Mouse (Mus musculus) liver (tissue): ENCODE results near the gene Krt33a.

Experiments
- DNase-seq: peaks from one replicate; pipeline ENCODE4 v3.0.0-alpha.2; 2020; ENCODE audit warnings: mixed read lengths

Gene Krt33a

DNA sequence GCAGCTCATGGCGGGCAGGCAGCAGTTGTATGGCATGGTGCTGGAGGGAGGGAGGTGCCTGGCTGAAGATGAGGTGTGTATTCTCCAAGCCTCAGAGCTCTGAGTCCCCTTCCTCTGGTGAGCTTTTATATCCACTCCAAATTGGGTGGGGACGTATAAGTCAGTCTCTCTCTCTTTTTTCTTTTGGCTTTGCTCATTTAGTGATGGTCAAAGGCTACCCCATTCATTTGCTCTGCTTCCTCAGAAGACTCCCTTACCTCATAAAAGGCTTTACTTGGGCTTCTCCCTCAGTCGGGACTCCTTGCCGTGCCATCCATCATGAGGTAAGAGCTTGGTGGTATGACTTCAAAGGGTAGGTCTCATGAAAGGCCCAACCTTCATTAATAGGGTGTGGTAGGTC lies at the start of gene Krt33a:
TSS of gene Krt33a (minus strand) at position 101 of the 400 bp plus-strand sequence.
- no peak for DNase-seq

DNA sequence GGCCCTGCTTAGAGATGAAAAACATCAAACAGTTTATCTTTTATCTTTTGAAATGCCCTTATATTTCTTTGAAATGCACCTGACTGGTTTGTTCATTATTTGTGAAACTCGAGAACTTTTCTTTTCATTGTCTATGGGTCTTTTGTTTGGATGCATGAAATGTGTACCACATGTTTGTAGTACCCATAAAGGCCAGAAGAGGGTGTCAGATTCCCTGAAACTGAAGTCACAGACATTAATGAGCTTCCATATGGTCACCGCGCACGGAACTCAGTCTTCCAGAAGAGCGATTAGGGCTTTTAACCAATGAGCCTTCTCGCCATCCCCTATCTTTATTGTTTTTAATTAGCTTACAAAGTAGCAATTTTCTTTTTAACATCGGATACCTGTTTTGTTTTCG lies 42.9 kb upstream of the Krt33a start:
- DNase-seq: no peak

DNA sequence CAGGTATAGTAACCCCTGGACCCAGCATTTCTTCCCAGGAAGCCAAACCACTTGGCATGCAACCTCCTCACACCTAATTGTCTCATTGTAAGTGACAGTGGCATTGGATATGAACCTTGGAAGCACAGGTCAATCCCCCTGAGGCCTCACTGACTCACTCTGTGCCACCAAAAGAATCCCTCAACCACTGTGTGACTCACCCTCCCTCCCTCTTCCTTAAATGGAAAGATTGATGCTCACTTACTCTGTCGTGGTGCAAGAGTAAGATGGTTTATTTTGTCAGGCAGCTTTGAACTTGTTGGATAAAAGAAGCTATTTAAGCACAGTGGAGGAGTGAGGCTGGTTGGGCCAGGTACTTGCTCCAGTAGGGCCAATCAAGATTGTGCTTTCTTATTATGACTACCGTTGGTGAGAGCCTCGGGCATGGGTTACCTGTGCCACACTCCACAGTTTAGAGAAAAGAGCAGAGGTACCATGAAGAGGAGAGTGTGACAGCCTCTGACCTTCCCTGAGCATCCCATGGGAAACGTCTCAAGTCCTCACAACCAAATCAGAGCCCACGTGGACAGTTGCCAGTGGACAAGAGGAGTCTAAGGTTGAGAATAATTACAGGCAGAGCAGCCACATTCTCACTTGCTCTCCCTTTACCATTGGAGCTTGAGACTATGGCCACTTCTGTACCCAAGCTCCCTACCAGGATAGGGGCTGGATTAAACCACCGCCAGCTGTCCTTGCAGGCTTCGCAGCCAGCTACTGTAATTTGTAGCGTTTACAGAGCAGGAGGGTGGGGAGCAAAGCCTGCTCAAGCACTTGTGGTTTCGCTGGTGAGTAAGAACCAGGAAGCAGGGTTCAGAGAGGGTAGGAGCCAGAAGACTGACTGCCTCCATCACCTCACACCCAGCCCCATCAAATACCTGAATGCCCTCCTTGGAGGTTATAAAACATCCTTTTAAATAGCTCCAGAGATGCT lies 40.0 kb upstream of the Krt33a start:
- DNase-seq: no peak

DNA sequence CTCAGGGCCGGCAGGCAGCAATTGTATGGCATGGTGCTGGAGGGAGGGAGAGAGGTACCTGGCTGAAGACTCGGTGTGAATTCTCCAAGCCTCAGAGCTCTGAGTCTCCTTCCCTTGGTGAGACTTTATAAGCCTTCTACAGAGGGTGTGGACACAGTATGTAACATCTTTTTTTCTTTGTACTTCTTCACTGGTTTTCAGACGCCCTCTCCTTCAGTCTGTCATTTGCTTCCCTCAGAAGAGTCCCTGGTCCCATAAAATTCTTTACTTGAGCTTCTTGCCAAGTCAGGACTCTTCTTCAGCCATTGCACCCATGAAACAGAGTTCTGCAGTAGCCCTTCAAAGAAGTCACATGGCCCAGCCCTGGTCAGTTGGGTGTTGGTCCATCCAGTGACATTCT lies 34.4 kb upstream of the Krt33a start, which contains the start of gene Krt31:
TSS of gene Krt31 (minus strand) at position 101 of the 400 bp plus-strand sequence.
- no peak for DNase-seq

GRCm38 (mm10) chr11:100047193-100047592 lies 31.2 kb upstream of the Krt33a start:
- DNase-seq: no peak

DNA sequence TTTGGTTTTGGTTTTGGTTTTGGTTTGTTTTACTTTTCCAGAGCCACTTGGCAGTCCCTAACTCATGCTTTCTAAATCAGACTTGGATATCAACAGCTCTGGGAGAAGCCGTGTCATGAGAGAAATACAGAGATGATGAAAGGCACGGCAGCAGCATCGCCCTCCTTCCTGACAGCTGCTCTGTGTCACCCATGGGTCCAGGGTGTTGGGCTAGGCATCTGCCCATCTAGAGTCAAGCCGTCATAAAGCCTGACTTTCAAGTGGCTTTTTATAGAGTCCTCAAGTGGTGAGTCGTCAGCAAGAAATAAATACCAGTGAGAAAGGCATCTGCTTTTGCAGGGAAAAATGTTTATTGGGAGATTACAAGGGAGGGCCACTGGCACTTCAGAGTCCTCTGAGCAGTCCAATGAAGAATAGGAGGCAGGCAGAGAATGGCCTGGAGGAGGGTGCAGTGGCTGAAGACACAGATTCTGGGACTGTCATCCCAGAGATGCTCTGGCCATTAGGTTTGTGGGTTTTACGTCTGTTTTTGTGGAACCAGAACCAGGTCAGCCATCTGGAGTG lies 30.4 kb upstream of the Krt33a start:
- no peak for DNase-seq

DNA sequence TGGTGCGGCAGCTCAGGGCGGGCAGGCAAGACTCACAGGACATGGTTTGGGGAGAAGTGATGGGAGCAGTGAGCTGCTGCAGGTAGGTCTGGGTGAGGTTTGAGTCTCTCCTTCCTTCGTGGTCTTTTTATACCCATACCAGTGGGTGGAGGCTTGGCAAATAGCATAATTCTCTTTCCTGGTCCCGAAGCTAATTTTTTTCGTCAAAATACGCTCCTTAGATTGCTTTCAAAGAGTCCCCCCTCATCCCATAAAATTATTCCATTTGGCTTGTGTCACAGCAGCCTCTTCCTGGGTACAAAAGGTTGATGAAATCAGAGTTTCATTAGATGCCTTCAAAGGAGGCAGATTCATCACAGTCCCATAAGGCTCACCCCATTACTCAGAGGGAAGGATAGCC lies 25.4 kb upstream of the Krt33a start, which contains the start of gene Krt34:
TSS of gene Krt34 (minus strand) at position 101 of the 400 bp plus-strand sequence.
- DNase-seq: no peak

DNA sequence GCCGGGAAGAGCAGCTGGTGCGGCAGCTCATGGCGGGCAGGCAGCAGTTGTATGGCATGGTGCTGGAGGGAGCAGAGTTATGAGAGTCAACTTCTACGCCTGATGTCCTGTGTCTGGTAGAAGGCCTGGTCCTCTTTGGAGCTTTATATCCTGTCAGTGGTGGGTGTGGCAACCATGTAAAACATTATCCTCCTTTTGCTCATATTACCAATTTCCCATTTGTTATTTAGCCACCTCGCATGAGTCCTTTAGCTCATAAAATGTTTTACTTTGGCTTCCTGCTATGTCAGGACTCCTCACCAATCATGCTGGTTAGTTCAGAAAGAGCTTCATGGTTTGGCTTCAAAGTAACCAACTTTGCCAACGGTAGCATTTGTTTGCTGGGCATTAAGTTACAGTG lies 13.8 kb upstream of the Krt33a start, which contains the start of gene Krt33b:
TSS of gene Krt33b (minus strand) at position 101 of the 400 bp plus-strand sequence.
- no peak for DNase-seq

- DNase-seq: no peak
These were observed 5.4 kb upstream of the Krt33a start for GRCm38 (mm10) chr11:100021438-100021837.

- no peak for DNase-seq
These were observed 3.5 kb upstream of the Krt33a start for GRCm38 (mm10) chr11:100019466-100019865.

DNA sequence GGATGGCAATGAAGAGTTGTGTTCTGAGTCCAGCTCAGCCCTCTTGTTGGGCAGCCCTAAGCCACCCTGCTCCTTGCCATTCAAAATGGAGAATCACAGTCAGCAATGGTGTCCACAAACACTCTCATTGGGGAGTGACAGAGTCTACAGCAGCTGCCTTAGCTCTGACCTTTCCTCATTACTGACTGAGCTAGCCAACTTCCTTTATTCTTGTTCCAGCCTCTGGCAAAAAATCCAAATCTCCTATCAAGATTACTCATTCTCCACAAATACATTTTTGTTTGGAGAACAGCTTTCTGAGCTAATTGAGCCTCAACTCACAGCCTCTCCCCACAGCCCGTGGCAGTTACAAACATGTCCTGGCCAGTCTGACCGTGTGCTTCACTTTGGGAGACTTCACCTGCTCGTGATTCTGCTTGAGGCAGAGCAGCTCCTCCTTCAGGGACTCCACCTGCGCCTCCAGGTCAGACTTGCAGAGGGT lies 2.3 kb downstream of the Krt33a start:
- DNase-seq: no peak

DNA sequence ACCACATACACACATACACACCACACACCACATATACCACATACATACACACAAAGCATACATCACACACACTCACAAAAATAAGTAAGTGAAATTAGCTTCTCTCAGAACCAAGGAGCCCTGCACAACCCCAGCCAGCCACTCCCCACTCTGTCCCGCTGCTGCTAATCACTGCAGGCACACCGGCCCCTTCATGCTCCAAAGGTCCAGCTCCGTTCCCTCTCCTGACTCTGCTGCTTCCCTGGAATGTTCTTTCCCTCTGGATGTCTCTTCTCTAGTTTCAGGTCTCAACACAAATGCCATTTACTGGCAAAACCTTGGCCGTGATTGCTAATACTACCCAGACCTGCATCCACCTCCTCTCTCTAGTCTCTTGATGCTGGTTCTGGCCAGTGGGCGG lies 5.3 kb downstream of the Krt33a start:
- DNase-seq: no peak

DNA sequence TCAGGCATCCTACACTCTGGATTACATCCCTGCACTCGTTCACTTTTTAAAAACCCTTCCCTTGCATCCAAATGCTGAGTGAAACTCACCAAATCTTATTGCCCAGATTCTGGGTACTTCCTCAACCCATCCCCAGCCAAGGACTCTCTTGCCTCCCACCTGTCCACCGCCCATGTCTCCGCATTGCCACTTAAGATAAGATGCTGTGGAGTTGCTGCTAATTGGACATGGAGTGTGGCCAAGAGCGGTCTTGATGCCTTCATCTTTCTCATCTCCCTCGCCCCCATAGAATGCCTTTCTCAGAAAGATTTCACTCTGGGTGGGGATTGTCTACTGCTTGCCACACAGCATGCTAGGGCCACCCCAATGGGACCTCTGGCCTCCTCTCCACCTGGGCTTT lies 7.7 kb downstream of the Krt33a start:
- DNase-seq: no peak

DNA sequence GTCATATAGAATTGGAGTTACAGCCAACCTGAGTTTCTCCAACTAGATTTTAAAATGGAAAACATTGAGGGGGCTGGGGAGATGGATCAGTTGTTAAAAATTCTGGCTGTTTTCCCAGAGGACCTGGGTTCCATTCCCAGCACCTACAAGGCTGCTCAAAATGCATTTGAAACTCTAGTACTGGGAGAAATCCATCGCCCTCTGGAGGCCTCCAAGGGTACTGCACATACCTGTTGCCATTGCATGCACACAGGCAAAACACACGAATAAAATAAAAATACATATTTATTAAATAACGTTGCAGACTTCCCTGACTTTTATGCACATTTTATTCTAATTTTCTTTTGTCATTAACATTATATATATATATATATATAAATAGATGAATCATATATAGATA lies 9.4 kb downstream of the Krt33a start:
- DNase-seq: no peak

GRCm38 (mm10) chr11:100005905-100006304 lies 10.1 kb downstream of the Krt33a start:
- no peak for DNase-seq

- peak; percentile 19 for DNase-seq
These were observed 11.2 kb downstream of the Krt33a start for GRCm38 (mm10) chr11:100004846-100005245.

GRCm38 (mm10) chr11:99999091-99999490 lies 16.9 kb downstream of the Krt33a start:
- DNase-seq: no peak

GRCm38 (mm10) chr11:99994384-99994661 lies 21.7 kb downstream of the Krt33a start:
- no peak for DNase-seq

DNA sequence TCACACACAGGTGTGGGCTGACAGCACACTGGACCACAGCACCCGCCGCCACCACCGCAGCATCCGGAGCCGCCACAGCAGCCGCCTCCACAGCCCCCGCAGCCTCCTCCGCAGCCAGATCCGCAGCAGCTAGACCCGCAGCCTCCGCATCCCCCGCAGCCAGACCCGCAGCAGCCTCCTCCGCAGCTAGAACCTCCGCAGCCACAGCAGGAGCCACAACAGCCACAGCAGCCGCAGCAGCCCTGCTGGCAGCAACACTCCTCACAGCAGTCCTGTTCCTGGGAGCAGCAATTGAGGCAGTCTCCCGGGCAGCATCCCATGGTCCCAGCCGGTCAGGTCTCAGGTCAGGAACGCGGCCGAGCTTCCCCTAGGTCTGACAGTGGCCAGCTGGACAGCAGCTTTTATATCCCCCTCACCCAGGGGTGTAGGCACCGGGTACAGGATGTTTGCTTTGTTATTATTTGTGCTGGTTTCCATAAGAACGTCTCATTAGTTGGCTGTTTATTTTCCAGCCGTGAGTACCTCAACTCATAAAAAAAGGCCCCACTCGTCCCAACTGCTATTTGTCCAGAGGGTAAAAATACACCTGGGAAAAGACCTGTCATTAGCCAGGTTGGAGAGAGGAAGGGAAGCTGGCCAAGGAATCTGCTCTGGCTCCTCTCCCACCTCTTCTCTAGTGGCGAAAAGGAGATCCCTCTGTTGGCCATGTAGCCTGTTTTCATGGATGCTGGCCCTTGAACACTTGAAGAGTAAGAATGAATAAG lies 22.2 kb downstream of the Krt33a start, which contains the start of gene Krtap17-1:
TSS of gene Krtap17-1 (minus strand) at position 375 of the 764 bp plus-strand sequence.
- DNase-seq: no peak

DNA sequence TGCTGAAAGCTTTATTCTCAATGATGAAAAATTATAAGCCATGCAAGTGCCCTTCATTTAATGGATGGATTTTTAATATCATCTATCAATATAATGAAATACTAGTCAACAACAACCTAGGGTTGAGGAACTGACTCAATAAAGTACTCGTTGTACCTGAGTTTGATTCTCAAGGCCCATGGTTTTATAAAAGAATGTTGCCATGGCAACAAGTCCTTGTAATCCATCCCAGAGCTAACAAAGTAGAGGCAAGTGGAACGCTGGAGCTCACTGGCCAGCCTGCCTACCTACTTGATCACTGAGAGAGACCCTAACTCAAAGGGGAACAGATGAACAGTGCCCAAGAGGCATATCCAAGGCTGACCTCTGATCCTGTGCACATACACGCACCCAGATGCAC lies 25.4 kb downstream of the Krt33a start:
- DNase-seq: no peak

DNA sequence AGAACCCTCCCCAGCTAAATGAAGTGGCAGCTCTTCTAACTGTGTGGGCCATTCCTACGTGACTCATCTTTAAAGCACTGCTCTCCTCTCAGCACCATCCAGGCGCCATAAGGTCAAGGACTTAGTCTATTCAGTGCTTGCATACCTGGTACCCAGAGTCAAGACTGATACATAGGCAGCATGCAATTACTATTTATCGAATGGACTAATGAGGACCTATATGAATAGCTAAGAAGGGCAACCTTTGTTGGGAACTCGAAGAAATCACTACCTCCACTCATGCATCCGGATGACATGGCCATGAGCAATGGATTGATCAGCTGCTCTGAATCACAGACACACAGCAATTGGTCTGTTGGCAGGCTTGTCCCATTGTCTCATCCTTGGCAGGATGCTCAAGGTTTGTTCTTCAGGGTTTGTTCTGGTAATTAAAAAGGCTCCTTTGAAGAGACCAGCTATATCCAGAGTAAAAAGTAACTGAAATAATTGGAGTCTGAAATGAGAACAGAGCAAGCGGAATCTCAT lies 26.1 kb downstream of the Krt33a start:
- DNase-seq: no peak

DNA sequence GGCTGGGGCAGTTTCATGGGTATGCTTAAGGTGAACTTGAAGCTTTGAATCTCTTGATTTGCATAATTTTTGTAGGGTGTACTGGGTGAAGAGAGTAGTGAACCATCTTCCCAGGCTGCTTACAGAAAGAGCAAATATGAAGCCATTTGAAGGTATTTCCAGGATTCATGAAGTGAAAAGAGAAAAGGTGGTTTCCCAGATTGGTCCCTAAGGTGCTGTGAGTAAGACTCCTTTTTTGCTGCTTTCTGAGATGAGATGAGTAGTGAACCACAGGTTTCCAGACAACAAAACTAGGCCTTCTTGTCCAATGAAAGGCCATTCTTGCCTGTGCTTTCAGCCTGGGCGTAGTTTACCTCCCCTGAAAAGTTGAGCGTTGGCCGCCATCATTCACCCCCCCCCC lies 27.5 kb downstream of the Krt33a start:
- no peak for DNase-seq

GRCm38 (mm10) chr11:99986180-99986647 lies 29.8 kb downstream of the Krt33a start, which contains the start of gene Krtap16-1:
Krtap16-1 (minus strand) TSS chr11:99986597.
- no peak for DNase-seq
